Mouse (Mus musculus): ENCODE data around the gene Mras. TPM values are rescaled to one million over a fixed set of nuclear protein-coding genes. Genes with fewer than 3 reads are reported as not detected.

Mras gene
- polyA plus RNA-seq, 1 experiment from 2014 or later, result 14.2 TPM

- no peak overlapping the region for H3K27ac ChIP-seq (replicated peaks; ENCODE audit: low read depth, low read length)
- DNase-seq (ENCODE audit: low spot score) (no peak), ATAC-seq (replicated peaks; ENCODE audit: insufficient number of reproducible peaks, low FRiP score, low TSS enrichment, low read depth) (no peak)
- H3K36me3 ChIP-seq (replicated peaks; ENCODE audit: control insufficient read depth, insufficient read depth, low read depth, low read length), result no peaks in the 10 kb centered on the region
- H3K27me3 ChIP-seq (ENCODE audit: control insufficient read depth, insufficient read depth, low read length), result no peaks in the 10 kb centered on the region
- no peak overlapping the region for H3K4me2 ChIP-seq (ENCODE audit: low read depth, low read length)
- WGBS, result 78% methylated on average over 3 of the region's 3 CpGs
- H3K4me1 ChIP-seq (ENCODE audit: control insufficient read depth, insufficient read depth, low read length), result no peaks in the 10 kb centered on the region
- no peak overlapping the region for H3K4me3 ChIP-seq (ENCODE audit: low read depth, low read length)
- no peaks in the 10 kb centered on the region for H3K9me3 ChIP-seq (replicated peaks; ENCODE audit: control insufficient read depth, low read length)
- H3K9ac ChIP-seq (replicated peaks; ENCODE audit: low read length), result no peak overlapping the region
Measured at GRCm38 (mm10) chr9:99341600-99341999, 95.6 kb downstream of the Mras start.

GRCm38 (mm10) chr9:99340126-99340525 lies 97.1 kb downstream of the Mras start:
- H3K4me3 ChIP-seq (ENCODE audit: low read depth, low read length), result no peak overlapping the region
- no peaks in the 10 kb centered on the region for H3K4me1 ChIP-seq (ENCODE audit: control insufficient read depth, insufficient read depth, low read length)
- H3K9ac ChIP-seq (replicated peaks; ENCODE audit: low read length), result no peak overlapping the region
- H3K9me3 ChIP-seq (replicated peaks; ENCODE audit: control insufficient read depth, low read length), result no peaks in the 10 kb centered on the region
- no peak for ATAC-seq (replicated peaks; ENCODE audit: insufficient number of reproducible peaks, low FRiP score, low TSS enrichment, low read depth)
- no peak for DNase-seq (ENCODE audit: low spot score)
- no peak overlapping the region for H3K4me2 ChIP-seq (ENCODE audit: low read depth, low read length)
- H3K27me3 ChIP-seq (ENCODE audit: control insufficient read depth, insufficient read depth, low read length), result no peaks in the 10 kb centered on the region
- no peak overlapping the region for H3K27ac ChIP-seq (replicated peaks; ENCODE audit: low read depth, low read length)
- WGBS, result 86% methylated on average over 12 of the region's 12 CpGs
- H3K36me3 ChIP-seq (replicated peaks; ENCODE audit: control insufficient read depth, insufficient read depth, low read depth, low read length), result no peaks in the 10 kb centered on the region

GRCm38 (mm10) chr9:99339182-99339581 lies 98.0 kb downstream of the Mras start:
- Histone ChIP-seq H3K36me3 (replicated peaks; ENCODE audit: control insufficient read depth, insufficient read depth, low read depth, low read length) (no peaks in the 10 kb centered on the region), H3K4me2 (ENCODE audit: low read depth, low read length) (no peak overlapping the region), H3K4me3 (ENCODE audit: low read depth, low read length) (no peak overlapping the region), H3K27me3 (ENCODE audit: control insufficient read depth, insufficient read depth, low read length) (no peaks in the 10 kb centered on the region), H3K9ac (replicated peaks; ENCODE audit: low read length) (no peak overlapping the region), H3K4me1 (ENCODE audit: control insufficient read depth, insufficient read depth, low read length) (no peaks in the 10 kb centered on the region), H3K9me3 (replicated peaks; ENCODE audit: control insufficient read depth, low read length) (no peaks in the 10 kb centered on the region), H3K27ac (replicated peaks; ENCODE audit: low read depth, low read length) (no peak overlapping the region)
- 91% methylated on average over 1 of the region's 1 CpGs for WGBS
- DNase-seq (ENCODE audit: low spot score), result no peak
- no peak for ATAC-seq (replicated peaks; ENCODE audit: insufficient number of reproducible peaks, low FRiP score, low TSS enrichment, low read depth)

GRCm38 (mm10) chr9:99338293-99338692 lies 98.9 kb downstream of the Mras start:
- Histone ChIP-seq H3K4me3 (ENCODE audit: low read depth, low read length) (no peak overlapping the region), H3K4me1 (ENCODE audit: control insufficient read depth, insufficient read depth, low read length) (no peaks in the 10 kb centered on the region), H3K9me3 (replicated peaks; ENCODE audit: control insufficient read depth, low read length) (no peaks in the 10 kb centered on the region), H3K27ac (replicated peaks; ENCODE audit: low read depth, low read length) (no peak overlapping the region), H3K4me2 (ENCODE audit: low read depth, low read length) (no peak overlapping the region), H3K36me3 (replicated peaks; ENCODE audit: control insufficient read depth, insufficient read depth, low read depth, low read length) (no peaks in the 10 kb centered on the region), H3K9ac (replicated peaks; ENCODE audit: low read length) (no peak overlapping the region), H3K27me3 (ENCODE audit: control insufficient read depth, insufficient read depth, low read length) (no peaks in the 10 kb centered on the region)
- 90% methylated on average over 1 of the region's 1 CpGs for WGBS
- DNase-seq (ENCODE audit: low spot score), result no peak
- no peak; the same call in 1 of the 2 replicates for ATAC-seq (replicated peaks; ENCODE audit: insufficient number of reproducible peaks, low FRiP score, low TSS enrichment, low read depth)

GRCm38 (mm10) chr9:99336538-99336937 lies 100.6 kb downstream of the Mras start:
- ATAC-seq (replicated peaks; ENCODE audit: insufficient number of reproducible peaks, low FRiP score, low TSS enrichment, low read depth) (no peak), DNase-seq (ENCODE audit: low spot score) (no peak)
- 90% methylated on average over 4 of the region's 4 CpGs for WGBS
- Histone ChIP-seq H3K4me1 (ENCODE audit: control insufficient read depth, insufficient read depth, low read length) (no peaks in the 10 kb centered on the region), H3K9ac (replicated peaks; ENCODE audit: low read length) (no peak overlapping the region), H3K27ac (replicated peaks; ENCODE audit: low read depth, low read length) (no peak overlapping the region), H3K36me3 (replicated peaks; ENCODE audit: control insufficient read depth, insufficient read depth, low read depth, low read length) (no peaks in the 10 kb centered on the region), H3K9me3 (replicated peaks; ENCODE audit: control insufficient read depth, low read length) (no peaks in the 10 kb centered on the region), H3K4me3 (ENCODE audit: low read depth, low read length) (no peak overlapping the region), H3K27me3 (ENCODE audit: control insufficient read depth, insufficient read depth, low read length) (no peaks in the 10 kb centered on the region), H3K4me2 (ENCODE audit: low read depth, low read length) (no peak overlapping the region)

Other genes starting within 250 kb of the Mras start
- not detected in 2 replicates for gene Faiml, start 200.1 kb downstream of the Mras start, polyA plus RNA-seq (2014; fragmentation: Nextera tagmentation; extraction: Ambion mirVana)
- gene Cep70, start 194.0 kb downstream of the Mras start, polyA plus RNA-seq (2014; fragmentation: Nextera tagmentation; extraction: Ambion mirVana), result 52.6 and 53.2 TPM in 2 replicates
- gene Esyt3, start 78.8 kb downstream of the Mras start, polyA plus RNA-seq (2014; fragmentation: Nextera tagmentation; extraction: Ambion mirVana), result 0.21 and 0.31 TPM in 2 replicates
- gene Nme9, start 14.1 kb upstream of the Mras start, polyA plus RNA-seq (2014; fragmentation: Nextera tagmentation; extraction: Ambion mirVana), result not detected in 2 replicates
- 27.2 and 29.2 TPM in 2 replicates for gene Armc8, start 131.5 kb upstream of the Mras start, polyA plus RNA-seq (2014; fragmentation: Nextera tagmentation; extraction: Ambion mirVana)
- gene Dbr1, start 138.4 kb upstream of the Mras start, polyA plus RNA-seq (2014; fragmentation: Nextera tagmentation; extraction: Ambion mirVana), result 32.7 and 34.8 TPM in 2 replicates
- gene A4gnt, start 175.1 kb upstream of the Mras start, polyA plus RNA-seq (2014; fragmentation: Nextera tagmentation; extraction: Ambion mirVana), result not detected in 2 replicates
- 12.0 and 14.8 TPM in 2 replicates for gene Dzip1l, start 192.1 kb upstream of the Mras start, polyA plus RNA-seq (2014; fragmentation: Nextera tagmentation; extraction: Ambion mirVana)

Measured in embryonic facial prominence, embryonic 11.5 days (tissue).